Mouse (Mus musculus): ENCODE measurements around the gene Reg3a.

- TF ChIP-seq CTCF (IDR thresholded peaks at IDR 0.05; ENCODE audit: borderline replicate concordance, control insufficient read depth, extremely low read depth, insufficient read depth, low read length, poor library complexity) = no peak
- TF ChIP-seq POLR2A (IDR thresholded peaks at IDR 0.05; ENCODE audit: control insufficient read depth, extremely low read depth, insufficient read depth, low read length, poor library complexity) = no peak
Measured at GRCm38 (mm10) chr6:78378765-78379164, 1.7 kb upstream of the Reg3a start, which contains the start of gene Reg3d.
